Mouse (Mus musculus) T-helper 1 cell (primary cell): ENCODE results near the gene Cabp7.

Experiments used
- in situ Hi-C: fragments of 300-600 bp; cut with MboI, MseI; formaldehyde crosslinking; loops from one replicate; pipeline ENCODE4 v1.15.1; 2025; ENCODE audit warnings: high pct_unique_total_duplicates

Cabp7 gene

GRCm38 (mm10) chr11:4704072-4704964, 42.3 kb downstream of the Cabp7 start, which contains the start of the genes Uqcr10 and Zmat5:
Gene Uqcr10, minus strand, starts transcription at chr11:4704342.
Gene Zmat5, plus strand, starts transcription at chr11:4704678.
- in situ Hi-C loops = loop anchor here (5.0 kb wide), 1 partner anchor 107 kb away; no protein-coding TSS in a partner anchor

- in situ Hi-C loops = loop anchor here (5.0 kb wide), 1 partner anchor 106 kb away; no protein-coding TSS in a partner anchor
Observed at GRCm38 (mm10) chr11:4703688-4704071, 42.9 kb downstream of the Cabp7 start.

GRCm38 (mm10) chr11:4700726-4701125, 45.9 kb downstream of the Cabp7 start:
- in situ Hi-C loops = loop anchor here (5.0 kb wide), 1 partner anchor 103 kb away; no protein-coding TSS in a partner anchor

- in situ Hi-C loops = loop anchor here (25.0 kb wide), 1 partner anchor 1640 kb away; no protein-coding TSS in a partner anchor
Observed at GRCm38 (mm10) chr11:4697043-4697983, 49.3 kb downstream of the Cabp7 start.

- in situ Hi-C loops = loop anchor here (25.0 kb wide), 1 partner anchor 1645 kb away; no protein-coding TSS in a partner anchor
Observed at GRCm38 (mm10) chr11:4692162-4692561, 54.4 kb downstream of the Cabp7 start.

- in situ Hi-C loops = loop anchor here (25.0 kb wide), 1 partner anchor 1646 kb away; no protein-coding TSS in a partner anchor
Observed at GRCm38 (mm10) chr11:4691213-4691612, 55.4 kb downstream of the Cabp7 start.

GRCm38 (mm10) chr11:4690353-4690752, 56.2 kb downstream of the Cabp7 start:
- in situ Hi-C loops = loop anchor here (25.0 kb wide), 1 partner anchor 1647 kb away; no protein-coding TSS in a partner anchor

- in situ Hi-C loops = loop anchor here (25.0 kb wide), 1 partner anchor 1648 kb away; no protein-coding TSS in a partner anchor
Observed at GRCm38 (mm10) chr11:4688632-4689380, 57.8 kb downstream of the Cabp7 start.

- in situ Hi-C loops = loop anchor here (25.0 kb wide), 1 partner anchor 1649 kb away; no protein-coding TSS in a partner anchor
Observed at GRCm38 (mm10) chr11:4687874-4688273, 58.7 kb downstream of the Cabp7 start.

GRCm38 (mm10) chr11:4687027-4687426, 59.6 kb downstream of the Cabp7 start:
- in situ Hi-C loops = loop anchor here (25.0 kb wide), 1 partner anchor 1650 kb away; no protein-coding TSS in a partner anchor
